Mouse (Mus musculus) central nervous system, embryonic 18 days (tissue): ENCODE measurements around the gene Pomc. TPM values are rescaled to one million over a fixed set of nuclear protein-coding genes. Genes with fewer than 3 reads are reported as not detected.

Source experiments
- polyA plus RNA-seq: library from polyadenylated mRNA; depleted of rRNA; stranded (reverse); fragments of >200 nt; gene quantifications from 2 replicates; pipeline ENCODE4 v1.2.3, GENCODE M21; 2012; rRNA removed

Gene Pomc
- polyA plus RNA-seq = 3.6 and 3.7 TPM in 2 replicates

DNA sequence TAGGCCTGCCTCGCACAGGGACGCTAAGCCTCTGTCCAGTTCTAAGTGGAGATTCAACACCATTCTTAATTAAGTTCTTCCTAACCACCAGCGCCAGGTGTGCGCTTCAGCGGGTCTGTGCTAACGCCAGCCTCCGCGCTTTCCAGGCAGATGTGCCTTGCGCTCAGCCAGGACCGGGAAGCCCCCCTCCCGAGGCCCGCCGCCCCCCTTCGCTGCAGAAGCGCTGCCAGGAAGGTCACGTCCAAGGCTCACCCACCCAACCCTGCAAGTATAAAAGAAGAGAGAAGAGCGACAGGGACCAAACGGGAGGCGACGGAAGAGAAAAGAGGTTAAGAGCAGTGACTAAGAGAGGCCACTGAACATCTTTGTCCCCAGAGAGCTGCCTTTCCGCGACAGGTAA, at the start of gene Pomc:
Gene Pomc, plus strand, starts transcription at position 301 of the 400 bp plus-strand sequence.

Other genes starting within 250 kb of the Pomc start
- 44.3 and 44.4 TPM in 2 replicates for gene Dnmt3a, start 148.9 kb upstream of the Pomc start, polyA plus RNA-seq
- gene Efr3b, start 84.0 kb downstream of the Pomc start, polyA plus RNA-seq = 48.2 and 50.3 TPM in 2 replicates
- 27.3 and 28.7 TPM in 2 replicates for gene Dnajc27, start 127.6 kb downstream of the Pomc start, polyA plus RNA-seq
- gene Adcy3, start 178.2 kb downstream of the Pomc start, polyA plus RNA-seq = 16.3 and 16.5 TPM in 2 replicates